Mouse (Mus musculus) cerebellum, adult 8-10 months (tissue): ENCODE measurements around the gene Armh3.

Experiments used
- DNase-seq: peaks from one replicate; pipeline ENCODE4 v3.0.0; 2022

Armh3 gene

GRCm38 (mm10) chr19:45997785-45998693 lies at the start of gene Armh3:
Gene Armh3 (minus strand): TSS chr19:45998488.
- DNase-seq: peak; percentile 92

- DNase-seq: no peak
Measured at GRCm38 (mm10) chr19:46047426-46047825, 49.1 kb upstream of the Armh3 start.

- no peak for DNase-seq
Measured at GRCm38 (mm10) chr19:46046621-46047025, 48.3 kb upstream of the Armh3 start.

GRCm38 (mm10) chr19:46045696-46046311 lies 47.5 kb upstream of the Armh3 start:
- no peak for DNase-seq

GRCm38 (mm10) chr19:46044993-46045695 lies 46.9 kb upstream of the Armh3 start, which contains the start of gene Ldb1:
Gene Ldb1 (minus strand): TSS chr19:46045214.
- peak; percentile 88 for DNase-seq

- DNase-seq: peak; percentile 45
Measured at GRCm38 (mm10) chr19:46044271-46044992, 46.1 kb upstream of the Armh3 start, which contains the start of gene Pprc1. Gene Pprc1 (plus strand): TSS chr19:46044886.

GRCm38 (mm10) chr19:46043380-46043779 lies 45.1 kb upstream of the Armh3 start:
- DNase-seq: peak; percentile 37

GRCm38 (mm10) chr19:46042476-46043011 lies 44.3 kb upstream of the Armh3 start:
- DNase-seq: no peak

GRCm38 (mm10) chr19:46041933-46042475 lies 43.7 kb upstream of the Armh3 start:
- peak; percentile 82 for DNase-seq

- no peak for DNase-seq
Measured at GRCm38 (mm10) chr19:46041299-46041932, 43.1 kb upstream of the Armh3 start.

- no peak for DNase-seq
Measured at GRCm38 (mm10) chr19:46040149-46040902, 42.0 kb upstream of the Armh3 start.

GRCm38 (mm10) chr19:46039478-46039877 lies 41.2 kb upstream of the Armh3 start:
- peak; percentile 82 for DNase-seq

- DNase-seq: peak; percentile 47
Measured at GRCm38 (mm10) chr19:46038851-46039260, 40.6 kb upstream of the Armh3 start.

GRCm38 (mm10) chr19:46037925-46038850 lies 39.9 kb upstream of the Armh3 start:
- peak; percentile 41 for DNase-seq

GRCm38 (mm10) chr19:46037243-46037924 lies 39.1 kb upstream of the Armh3 start:
- DNase-seq: no peak

GRCm38 (mm10) chr19:46036477-46037242 lies 38.4 kb upstream of the Armh3 start:
- no peak for DNase-seq

- no peak for DNase-seq
Measured at GRCm38 (mm10) chr19:46035971-46036370, 37.7 kb upstream of the Armh3 start.

- no peak for DNase-seq
Measured at GRCm38 (mm10) chr19:46033911-46034310, 35.6 kb upstream of the Armh3 start.
